Mouse (Mus musculus) heart, postnatal 10 days (tissue): Measurements from ENCODE around the gene Nr3c2. TPM values are rescaled to one million over a fixed set of nuclear protein-coding genes. Genes with fewer than 3 reads are reported as not detected.
A peak's percentile ranks its signal among the peaks of the same experiment; 100 is the strongest.

Experiments
- DNase-seq, 2 experiments: peaks; one replicate each; pipeline ENCODE4 v3.0.0; 2021
- intact Hi-C: fragments of 180-260 bp; cut with DNase I; formaldehyde crosslinking; loops from one replicate; pipeline ENCODE4 v1.15.1; 2025
- total RNA-seq, 2 experiments: library from RNA; stranded (reverse); gene quantifications; 2 replicates each; pipeline ENCODE4 v1.2.3; 2021

Nr3c2 gene
- total RNA-seq, 2 experiments from 2014 or later = 8.6 to 12.7 TPM

DNA sequence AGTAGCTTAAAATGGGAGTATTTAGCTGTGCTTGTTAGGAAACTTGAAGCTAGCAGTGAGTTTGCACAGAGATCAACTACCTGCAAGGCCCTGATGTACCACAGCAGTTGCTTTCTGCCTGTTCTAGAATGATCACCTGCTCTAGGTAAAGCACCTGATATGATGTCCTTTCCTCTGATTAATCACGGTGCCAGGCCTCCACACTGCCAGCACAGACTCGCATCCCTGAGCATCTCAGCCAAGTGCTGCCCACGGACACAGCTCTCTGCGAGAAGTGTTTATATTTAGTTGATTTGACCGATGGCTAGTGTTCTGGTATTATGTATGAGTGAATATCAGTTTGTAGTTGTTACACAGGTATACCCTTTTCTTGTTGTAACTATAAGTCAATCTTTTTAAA lies 147.0 kb downstream of the Nr3c2 start:
- intact Hi-C loops = loop anchor here (5.0 kb wide), 1 partner anchor 76 kb away; no protein-coding TSS in a partner anchor
- DNase-seq = no peak

DNA sequence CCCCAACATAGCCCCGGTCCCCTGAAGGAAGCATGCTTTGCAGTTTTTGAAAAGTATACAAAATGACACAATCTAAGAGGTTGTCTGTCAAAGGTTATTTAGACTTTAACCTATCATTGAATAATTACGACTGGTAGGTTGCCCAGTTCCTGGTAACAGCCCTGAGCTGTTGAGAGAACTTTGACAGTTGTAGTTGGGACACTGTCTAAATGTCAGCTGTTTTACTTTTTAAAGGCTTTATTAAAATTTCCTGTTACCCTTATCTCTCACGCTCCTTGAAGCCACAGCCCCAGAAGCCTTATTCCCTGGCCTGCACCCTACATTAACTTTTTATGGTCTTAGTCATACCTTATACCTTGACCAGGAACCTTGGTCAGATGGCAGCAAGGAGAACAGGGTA lies 147.5 kb downstream of the Nr3c2 start:
- no peak for DNase-seq
- intact Hi-C loops = loop anchor here (5.0 kb wide), 1 partner anchor 76 kb away; no protein-coding TSS in a partner anchor

DNA sequence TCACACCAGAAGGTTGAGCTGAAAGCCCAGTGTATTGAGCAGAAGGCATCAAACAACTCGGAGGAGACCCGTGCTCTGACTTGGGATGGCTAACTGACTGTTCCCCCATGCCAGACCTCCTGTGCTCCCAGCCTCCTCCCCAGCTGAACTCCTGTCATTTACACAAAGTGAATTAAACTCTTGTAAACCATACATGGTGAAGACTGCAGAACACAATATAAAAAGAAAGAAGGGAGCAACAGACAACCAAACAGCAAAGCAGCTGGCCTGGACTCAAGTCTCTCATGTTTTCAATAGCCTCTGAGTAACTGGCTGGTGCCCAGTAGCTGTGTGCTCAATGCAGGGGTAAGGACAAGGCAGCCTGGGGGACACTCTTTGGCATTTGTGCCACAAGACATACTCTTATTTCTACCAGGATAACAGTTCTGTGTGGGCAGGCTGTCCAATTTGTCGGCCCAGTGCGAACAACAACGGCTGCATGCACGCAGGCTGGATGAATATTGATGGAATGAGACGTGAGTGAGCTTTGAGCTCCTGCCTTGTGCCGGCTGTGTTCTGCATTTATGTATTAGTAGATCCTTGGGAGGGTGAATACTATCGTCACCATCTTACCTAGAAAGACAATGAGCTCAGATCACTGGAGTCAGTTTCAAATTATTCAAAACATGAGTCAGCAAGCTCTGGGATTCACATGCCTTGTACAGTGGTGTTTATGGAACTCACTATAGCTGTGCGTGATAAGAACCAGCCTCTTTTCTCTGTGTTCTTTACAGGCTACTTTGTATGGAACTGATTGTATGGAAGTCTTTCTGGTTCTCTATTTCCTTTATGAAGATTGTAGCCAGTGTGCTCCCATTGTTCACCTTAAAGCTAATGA lies 152.4 kb downstream of the Nr3c2 start:
- intact Hi-C loops = no loop called here
- peak; percentile 21 to 23 for DNase-seq

DNA sequence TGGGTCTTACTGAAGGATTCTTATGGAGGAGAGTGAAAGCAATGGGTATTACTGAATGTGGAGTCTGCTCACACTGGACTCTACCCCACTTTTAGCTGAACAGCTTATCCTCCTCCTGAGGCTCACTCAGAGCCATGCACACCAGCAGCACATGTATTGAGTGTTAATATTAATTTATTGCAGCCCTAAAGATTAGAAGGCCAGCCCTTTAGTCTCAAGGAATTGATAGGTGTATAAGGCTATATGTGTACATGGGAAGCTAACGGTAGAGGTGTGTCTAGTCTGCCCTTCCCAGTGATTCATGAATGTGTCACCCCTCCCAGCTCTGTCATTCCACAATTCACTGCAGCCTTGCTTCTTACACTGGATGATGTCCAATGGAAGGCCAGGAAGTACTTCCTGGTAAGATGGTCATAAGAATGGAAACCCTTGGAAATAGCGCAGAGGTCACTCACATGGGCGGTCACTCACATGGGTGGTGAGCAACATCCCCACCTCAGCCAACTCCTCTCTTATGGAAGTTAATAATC lies 156.3 kb downstream of the Nr3c2 start:
- intact Hi-C loops = no loop called here
- no peak for DNase-seq

DNA sequence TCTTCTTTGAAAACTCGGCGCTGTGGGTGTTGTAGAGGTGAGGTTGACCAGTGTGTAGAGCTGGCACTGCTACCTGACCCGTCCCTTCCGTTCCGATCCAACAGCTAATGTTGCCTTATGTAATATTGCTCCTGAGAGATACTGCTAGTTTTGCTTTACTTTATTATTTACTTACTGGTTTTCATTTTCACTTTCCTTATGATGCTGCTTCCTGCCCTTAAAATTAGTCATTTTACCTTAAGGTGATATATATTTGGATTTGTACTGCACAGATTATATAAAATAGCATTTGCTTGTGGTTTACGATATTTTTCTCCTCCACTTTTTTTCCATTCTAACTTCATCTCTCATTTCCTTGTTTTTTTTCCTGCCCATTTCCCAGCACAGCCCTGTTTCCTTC lies 157.6 kb downstream of the Nr3c2 start:
- DNase-seq = no peak
- intact Hi-C loops = no loop called here

DNA sequence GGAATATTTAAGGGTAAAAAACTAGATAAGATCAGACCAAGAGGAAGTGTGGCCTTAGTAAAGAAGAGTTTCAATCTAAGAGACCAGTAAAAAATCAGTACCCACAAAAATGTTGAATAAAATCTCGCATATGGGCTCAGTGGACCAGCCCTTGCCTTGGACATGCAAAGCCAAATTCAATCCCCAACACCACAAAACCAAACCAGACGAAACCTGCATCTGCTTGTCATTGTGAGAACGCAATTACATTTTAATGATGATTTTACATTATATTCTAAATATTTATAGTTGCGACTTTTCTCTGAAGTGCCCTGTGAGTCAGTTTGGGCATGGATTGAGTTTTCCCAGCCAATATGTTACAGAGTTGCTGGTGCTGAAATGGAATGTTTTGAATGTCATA lies 183.4 kb downstream of the Nr3c2 start:
- intact Hi-C loops = no loop called here
- no peak for DNase-seq

DNA sequence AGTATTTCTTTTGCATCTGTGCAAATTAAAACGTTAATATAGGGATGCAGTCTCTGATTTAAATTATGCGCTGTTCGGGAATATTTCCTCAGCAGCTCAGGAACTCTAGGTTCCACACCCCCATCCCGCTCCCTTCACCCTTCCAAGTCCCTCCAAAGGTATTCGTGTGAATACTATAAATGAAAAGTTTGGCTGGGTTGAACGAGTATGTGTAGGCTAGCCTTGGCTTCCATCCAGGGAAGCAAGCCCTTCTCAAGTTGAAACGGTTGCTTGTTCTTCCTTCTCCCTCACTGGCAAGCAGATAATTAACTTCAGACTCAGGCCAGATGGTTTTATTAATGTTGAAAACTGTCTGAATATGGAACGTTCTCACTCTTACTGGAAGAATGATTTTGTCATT lies 186.8 kb downstream of the Nr3c2 start:
- intact Hi-C loops = no loop called here
- no peak for DNase-seq

DNA sequence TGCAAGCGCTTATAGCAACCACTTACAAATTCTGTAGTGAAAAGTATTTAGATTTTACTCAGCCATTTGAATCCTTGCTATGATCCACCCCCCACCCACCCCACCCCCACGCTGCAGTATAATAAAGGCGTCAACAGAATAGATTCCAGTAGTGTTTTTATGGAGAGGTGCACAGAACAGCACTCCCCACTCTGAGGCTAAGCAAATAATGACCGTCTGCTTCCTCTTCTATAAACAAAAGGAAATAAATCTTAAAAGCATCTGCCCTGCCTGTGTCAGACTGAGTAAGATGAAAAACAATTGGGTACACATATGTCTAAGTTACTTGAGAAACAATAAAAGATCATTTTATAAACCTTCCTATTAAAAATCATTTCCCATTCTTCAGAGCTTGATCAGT lies 197.5 kb downstream of the Nr3c2 start:
- intact Hi-C loops = no loop called here
- DNase-seq = no peak

DNA sequence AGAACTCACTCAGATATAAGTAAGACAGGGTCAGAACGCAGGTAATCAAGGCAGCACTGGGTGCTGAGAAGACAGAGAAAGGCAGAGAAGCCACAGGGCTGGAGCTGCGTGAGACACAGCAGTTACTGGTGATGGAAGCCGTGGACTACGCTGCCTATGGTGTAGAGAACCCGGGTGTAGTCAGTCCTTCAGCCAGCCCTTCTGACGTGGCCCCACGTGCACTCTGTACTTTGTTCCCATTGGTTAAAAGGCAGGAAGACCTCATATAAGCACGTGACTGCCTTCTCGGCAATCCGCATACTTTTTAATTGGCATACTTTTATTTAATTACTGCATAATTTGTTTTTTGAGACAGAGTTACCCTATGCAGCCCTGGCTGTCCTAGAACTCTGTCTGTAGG lies 198.9 kb downstream of the Nr3c2 start:
- intact Hi-C loops = no loop called here
- DNase-seq = no peak

DNA sequence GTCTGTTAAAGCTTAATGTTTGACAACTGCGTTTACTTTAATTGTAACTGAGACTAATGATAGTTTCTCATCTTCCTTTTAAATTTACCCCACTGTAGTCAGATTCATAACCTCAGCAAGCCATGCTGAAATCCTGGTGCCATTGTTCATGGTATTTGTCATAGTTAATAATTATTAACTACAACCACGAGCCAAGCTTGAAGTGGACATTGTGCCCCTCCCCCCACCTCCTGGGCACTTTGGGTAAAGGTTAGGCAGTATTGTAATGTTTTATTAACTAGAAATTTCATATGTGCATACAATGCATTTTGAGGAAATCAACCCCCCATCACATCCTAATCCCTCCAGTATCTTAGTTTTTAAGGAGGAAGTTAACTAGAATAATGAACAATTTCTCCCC lies 201.1 kb downstream of the Nr3c2 start:
- intact Hi-C loops = no loop called here
- no peak for DNase-seq

DNA sequence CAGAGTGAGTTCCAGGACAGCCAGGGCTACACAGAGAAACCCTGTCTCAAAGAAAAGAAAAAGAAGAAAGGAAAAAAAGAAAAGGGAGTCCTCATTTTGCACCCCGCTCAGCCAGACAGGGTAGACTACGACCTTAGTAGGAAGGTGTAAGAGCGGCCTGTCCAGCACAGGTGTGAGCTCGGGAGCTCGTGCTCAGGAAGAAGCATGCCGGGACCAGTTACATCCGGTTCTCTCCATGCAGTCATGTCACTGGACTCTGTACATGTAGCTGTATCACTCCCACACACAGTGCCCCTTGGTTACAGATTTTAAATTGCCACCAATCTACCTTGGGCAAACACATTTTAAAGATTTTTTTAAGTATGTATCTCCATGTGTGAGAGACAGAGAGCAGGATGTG lies 203.6 kb downstream of the Nr3c2 start:
- intact Hi-C loops = no loop called here
- no peak for DNase-seq

DNA sequence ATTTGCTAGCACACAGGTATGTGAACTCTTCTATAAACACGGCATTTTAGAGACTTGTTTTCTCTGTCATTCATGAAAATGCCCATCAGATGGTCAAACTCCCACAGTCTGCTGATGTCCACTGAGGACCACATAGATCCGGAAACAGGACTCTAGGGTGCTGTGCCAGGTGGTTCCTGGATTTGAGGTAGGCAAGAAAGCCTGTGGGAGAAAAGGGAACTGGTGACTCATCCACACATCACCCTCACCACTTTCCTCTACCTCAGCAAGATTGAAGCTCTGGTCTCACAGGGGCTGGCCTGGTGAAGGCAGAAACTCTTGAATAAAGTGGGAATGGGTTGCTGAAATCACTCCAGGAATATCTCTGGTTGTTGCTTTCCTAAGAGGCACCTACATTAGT lies 213.5 kb downstream of the Nr3c2 start:
- intact Hi-C loops = no loop called here
- no peak for DNase-seq

DNA sequence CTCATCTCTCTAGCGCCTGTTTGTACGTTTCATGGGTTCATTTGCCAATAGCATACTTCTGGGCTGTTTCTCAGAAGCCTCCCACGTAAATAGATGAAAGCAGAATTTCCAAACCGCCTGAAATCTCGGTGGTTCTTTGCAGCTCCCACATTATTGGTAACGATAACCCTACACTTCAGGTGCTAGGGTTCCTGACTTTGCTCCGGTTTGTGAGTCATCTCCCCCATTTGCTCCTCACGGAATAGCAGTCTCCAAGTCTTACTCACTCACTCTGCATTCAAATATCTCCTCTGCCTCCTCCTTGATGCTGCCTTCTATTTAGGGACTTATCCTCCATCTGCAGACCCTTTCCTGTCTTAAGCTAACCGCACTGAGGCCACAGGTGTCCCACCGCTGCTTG lies 215.5 kb downstream of the Nr3c2 start:
- intact Hi-C loops = no loop called here
- no peak for DNase-seq

DNA sequence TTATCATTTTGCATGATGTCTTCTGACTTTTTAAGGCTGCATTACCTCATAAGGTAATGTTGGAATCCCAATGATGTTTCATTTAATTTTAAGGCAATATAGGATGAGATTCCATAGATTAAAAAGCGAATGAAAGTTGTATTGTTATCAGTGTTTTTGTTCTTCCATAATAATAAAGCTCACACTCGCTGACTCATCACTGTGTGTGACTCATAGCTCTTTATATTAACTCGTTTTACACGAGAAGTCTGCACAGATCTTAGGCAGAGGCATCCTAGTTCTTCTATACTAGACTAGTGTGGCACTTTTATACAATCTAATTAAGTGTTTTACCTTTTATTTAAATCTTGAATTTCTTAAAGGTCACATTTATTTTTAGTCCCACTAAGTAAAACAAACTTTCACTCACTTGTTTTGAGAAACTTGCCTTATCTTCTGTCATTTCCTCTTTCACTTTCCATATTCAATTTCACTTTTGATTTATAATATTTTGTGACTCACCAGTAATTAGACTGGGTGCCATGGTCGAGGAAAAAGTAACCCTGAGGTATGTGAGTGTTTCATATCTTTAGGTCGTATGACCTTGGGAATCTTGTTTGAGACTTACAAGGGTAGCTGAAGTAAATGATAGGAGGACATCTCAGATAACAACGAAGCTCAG lies 217.3 kb downstream of the Nr3c2 start:
- DNase-seq = no peak
- intact Hi-C loops = no loop called here

DNA sequence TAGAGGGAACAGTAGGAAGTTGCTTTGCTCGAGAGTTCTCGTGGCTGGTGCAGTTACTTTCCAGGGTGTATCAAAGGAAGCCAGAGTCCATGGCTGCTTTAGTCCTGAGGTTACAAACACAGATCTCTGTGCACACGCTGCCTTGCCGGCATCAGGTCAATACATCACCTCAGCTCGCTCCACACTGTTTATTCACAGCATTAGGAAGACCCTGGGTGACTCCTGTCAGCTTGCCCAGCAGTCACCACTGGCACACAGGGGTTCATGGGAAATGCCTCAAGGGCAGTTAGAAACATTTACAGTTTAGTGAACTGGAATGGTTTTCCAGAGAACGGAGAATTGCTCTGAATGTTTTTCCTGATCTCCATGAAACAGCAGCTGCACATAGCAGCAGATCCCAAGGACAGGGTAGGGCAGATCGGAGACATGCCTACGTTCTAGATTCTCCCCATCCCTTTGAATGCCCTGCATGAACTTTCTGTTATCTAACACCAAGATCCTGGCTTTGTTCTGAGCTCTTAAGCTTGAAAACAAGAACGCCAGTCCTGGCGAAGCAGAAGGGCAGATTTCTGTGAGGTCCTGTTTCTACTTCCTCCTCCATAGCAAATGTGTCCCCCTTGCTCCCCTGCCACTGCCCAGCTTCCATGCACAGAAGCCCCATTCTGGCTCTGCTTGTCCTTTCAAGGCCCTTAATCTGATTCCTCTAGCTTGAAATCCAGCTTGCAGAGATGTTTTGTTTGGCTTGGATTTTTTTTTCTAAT lies 221.7 kb downstream of the Nr3c2 start:
- intact Hi-C loops = loop anchor here (5.0 kb wide), 1 partner anchor 74 kb away; no protein-coding TSS in a partner anchor
- peak; percentile 24 to 61 for DNase-seq

DNA sequence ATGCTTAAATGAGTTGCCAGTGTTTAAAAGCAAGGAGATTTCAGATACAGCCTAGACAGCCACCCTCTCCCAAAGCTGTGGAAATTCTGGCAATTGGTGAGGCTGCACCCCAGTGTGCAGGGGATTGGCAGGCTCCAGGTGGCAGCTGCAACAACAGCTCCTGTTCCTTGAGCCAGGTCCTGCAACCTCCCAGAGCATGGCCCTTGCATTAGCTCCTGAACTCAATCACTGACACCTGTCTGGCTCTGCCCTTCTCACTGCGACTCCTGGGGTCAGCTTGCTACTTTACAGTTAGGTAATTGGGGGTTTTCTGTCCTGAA lies 222.3 kb downstream of the Nr3c2 start:
- peak; percentile 22 to 31 for DNase-seq
- intact Hi-C loops = loop anchor here (5.0 kb wide), 1 partner anchor 74 kb away; no protein-coding TSS in a partner anchor

DNA sequence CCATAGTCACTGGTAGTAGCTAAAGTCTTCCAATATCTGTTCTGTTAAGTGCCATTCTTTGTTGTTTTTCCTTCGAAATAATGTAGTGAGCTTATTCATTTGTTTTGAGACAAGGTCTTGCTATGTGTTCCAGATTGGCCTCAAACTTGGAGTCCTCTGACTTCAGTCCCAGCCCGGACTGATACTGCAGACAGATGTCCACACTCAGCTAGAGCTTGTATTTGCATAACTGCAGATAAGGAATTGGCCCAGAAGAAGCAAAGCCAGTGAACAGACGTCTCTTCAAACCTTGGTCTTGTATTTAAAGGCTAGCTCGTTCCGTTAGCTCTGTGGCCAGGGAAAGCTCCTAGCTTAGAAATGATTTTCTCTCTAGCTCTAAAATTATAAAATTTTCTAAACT lies 223.1 kb downstream of the Nr3c2 start:
- peak; percentile 72 to 73 for DNase-seq
- intact Hi-C loops = loop anchor here (5.0 kb wide), 1 partner anchor 75 kb away; no protein-coding TSS in a partner anchor

DNA sequence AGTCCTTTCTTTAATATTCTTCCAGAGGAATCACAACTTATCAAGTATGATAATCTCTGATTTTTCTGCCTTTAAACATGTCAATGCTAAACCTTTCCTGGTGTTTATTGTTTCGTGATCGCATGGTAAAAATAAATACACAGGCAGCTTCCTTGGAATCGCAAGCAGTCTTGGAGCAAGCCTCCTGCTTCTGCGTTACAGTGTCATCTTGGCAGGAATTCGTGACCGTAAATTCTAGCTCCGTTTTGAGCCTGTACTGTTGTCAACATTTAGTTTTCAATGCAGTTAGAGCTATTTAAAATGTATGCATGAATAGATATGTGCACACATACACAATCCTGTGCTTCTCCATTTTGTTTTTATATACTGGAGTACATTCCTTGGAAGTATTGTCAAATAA lies 226.5 kb downstream of the Nr3c2 start:
- DNase-seq = no peak
- intact Hi-C loops = no loop called here

DNA sequence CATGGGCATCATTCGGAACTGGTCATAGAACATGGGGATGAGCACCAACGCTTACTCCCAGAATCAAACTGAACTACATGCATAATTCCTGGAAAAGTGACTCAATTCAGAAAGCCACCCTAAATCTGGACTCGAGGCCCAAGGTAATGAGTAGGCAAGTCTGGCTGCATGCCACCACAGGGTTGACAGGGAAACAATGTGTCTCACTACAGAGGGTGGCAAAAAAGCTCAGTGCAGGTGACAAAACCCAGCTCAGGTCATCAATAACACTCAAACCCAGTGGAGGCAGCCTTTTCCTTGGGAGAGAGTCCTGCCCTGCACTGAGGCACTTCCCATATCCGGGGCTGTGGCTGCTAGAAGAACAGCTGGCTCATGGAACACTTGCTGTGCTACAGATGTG lies 228.8 kb downstream of the Nr3c2 start:
- no peak for DNase-seq
- intact Hi-C loops = no loop called here

DNA sequence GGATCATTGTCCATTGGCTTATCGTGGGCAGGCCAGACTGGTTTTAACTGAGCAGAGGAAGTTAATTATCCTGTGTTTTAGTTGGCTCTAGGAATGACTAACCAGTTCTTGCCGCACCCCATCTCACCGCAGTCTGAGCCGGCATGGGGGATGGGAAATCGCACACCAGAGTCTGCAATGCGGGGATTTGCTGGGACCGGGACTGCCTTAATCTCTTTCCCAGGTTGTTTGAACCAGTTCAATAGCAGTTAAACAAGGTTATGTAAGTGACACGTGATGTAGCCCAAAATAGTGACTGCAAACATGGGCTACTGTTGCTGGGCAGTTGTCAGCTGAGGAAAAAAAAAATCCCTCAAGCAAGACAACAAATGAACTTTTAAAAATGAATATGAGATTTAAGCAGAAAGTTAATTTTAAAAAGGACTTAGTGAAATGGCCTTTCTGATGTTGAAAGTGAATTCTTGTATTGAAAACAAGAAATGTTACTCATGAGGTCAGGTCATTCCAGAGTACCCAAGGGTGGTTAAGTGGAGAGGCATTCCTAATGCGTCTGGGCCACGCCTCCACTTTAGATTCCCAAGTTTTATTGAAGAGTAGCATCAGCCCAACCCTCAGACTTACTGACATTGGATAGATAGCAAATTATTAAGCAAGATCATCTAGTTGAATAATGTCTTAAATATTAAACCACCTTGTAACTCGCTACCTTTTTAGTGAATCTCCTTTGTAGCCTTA lies 233.8 kb downstream of the Nr3c2 start:
- intact Hi-C loops = no loop called here

More for the DNA sequence above, 233.8 kb downstream of the Nr3c2 start:
- DNase-seq = peak; percentile 75 to 87
